ENCODE assay signal across 9 mouse cellular contexts in genomic region chr19:4147782-4148490, GRCm38 (mm10). TPM values are rescaled to one million over a fixed set of nuclear protein-coding genes. Genes with fewer than 3 reads are reported as not detected.
DNase-seq lines count a peak whose midpoint lies in the region; ATAC-seq and TF ChIP-seq lines count a peak whose summit lies in the region.
"Had no signal": no experiment of that assay in that cellular context is flagged by ENCODE, and none has a peak within 500 bp of the region (broad histone marks: within the 10 kb centered on the region; RNA-seq: fewer than 3 reads in every experiment).

No protein-coding gene starts in this region.

- H3K27me3 ChIP-seq in testis, adult 2 months (ENCODE audit: control insufficient read depth, insufficient read depth, low read length) = no peaks in the 10 kb centered on the region
- no peaks in the 10 kb centered on the region for H3K27me3 ChIP-seq in liver, embryonic 11.5 days (replicated peaks; ENCODE audit: control insufficient read depth, insufficient read depth, low read length)

- no peak for TF ChIP-seq CTCF in testis, adult 2 months (IDR thresholded peaks at IDR 0.05; ENCODE audit: control insufficient read depth, insufficient read depth, insufficient replicate concordance, low read depth, low read length)

- no peaks in the 10 kb centered on the region for H3K36me3 ChIP-seq in testis, adult 2 months (ENCODE audit: control insufficient read depth, insufficient read depth, low read length)
- peaks cover 9% of the 10 kb centered on the region; the same call in 1 of the 2 replicates for H3K36me3 ChIP-seq in liver, embryonic 11.5 days (ENCODE audit: control insufficient read depth, insufficient read depth, low read length)

- H3K9ac ChIP-seq in liver, embryonic 11.5 days (ENCODE audit: low read depth, low read length) = 0 out of 2 replicates have a peak overlapping the region, but pooled peaks have one; percentile 42

- peak overlapping the region; percentile 85 for H3K4me3 ChIP-seq in testis, adult 2 months (ENCODE audit: control insufficient read depth, low read depth, low read length)
- peak overlapping the region; percentile 83 for H3K4me3 ChIP-seq in liver, embryonic 11.5 days (ENCODE audit: low read depth, low read length)

- H3K4me2 ChIP-seq in liver, embryonic 11.5 days = peak overlapping the region; percentile 68

- peak; percentile 31 for DNase-seq in cerebellum, adult 11-12 months
- DNase-seq in cerebellum, adult 9-10 months = no peak
- no peak for DNase-seq in testis, postnatal 14 days (ENCODE audit: low spot score)
- no peak for DNase-seq in liver, embryonic 11.5 days (ENCODE audit: low spot score)
- DNase-seq in adrenal gland, adult 2 months = no peak
- DNase-seq in cerebellum, postnatal 25 days = no peak

- no peak; the same call in 1 of the 2 replicates for ATAC-seq in liver, embryonic 11.5 days (replicated peaks; ENCODE audit: low FRiP score)
- no peak for ATAC-seq in inflammation-experienced regulatory T-cells, adult 6 months

- TF ChIP-seq POLR2A in testis, adult 2 months (IDR thresholded peaks at IDR 0.05; ENCODE audit: control insufficient read depth, low read depth, low read length) = no peak

- 40% methylated on average over 9 of the region's 9 CpGs for WGBS in liver, embryonic 11.5 days

- H3K27ac ChIP-seq in testis, adult 2 months (ENCODE audit: control insufficient read depth, insufficient read depth, low read depth, low read length) = 0 out of 2 replicates have a peak overlapping the region, but pooled peaks have one; percentile 9
- H3K27ac ChIP-seq in liver, embryonic 11.5 days (ENCODE audit: low read depth, low read length) = no peak overlapping the region

- peaks cover 17% of the 10 kb centered on the region for H3K4me1 ChIP-seq in testis, adult 2 months (ENCODE audit: control insufficient read depth, insufficient read depth, low read length)
- peaks cover 19% of the 10 kb centered on the region for H3K4me1 ChIP-seq in liver, embryonic 11.5 days (replicated peaks; ENCODE audit: control insufficient read depth, insufficient read depth, low read length)

- no peaks in the 10 kb centered on the region for H3K9me3 ChIP-seq in liver, embryonic 11.5 days (ENCODE audit: control insufficient read depth, low read length)

RNA-seq across cellular contexts. Expression of gene Coro1b, which starts 0.5 kb away (rescaled TPM):
- 87.3 and 97.2 TPM in 2 replicates for polyA plus RNA-seq in testis, adult 2 months (2012; rRNA removed)
- 126 and 132 TPM in 2 replicates for polyA plus RNA-seq in liver, embryonic 11.5 days (2014; fragmentation: Nextera tagmentation; extraction: Ambion mirVana)
- 100 to 1,000 TPM; 154 to 202 TPM for total RNA-seq in adrenal gland, adult 2 months (2021)
- 199 and 225 TPM in 2 replicates for polyA plus RNA-seq in adrenal gland, adult 2 months (2012; rRNA removed)
- polyA plus RNA-seq in inflammation-experienced regulatory T-cells, adult 6 months (2017; shearing (Covaris generic)) = 100 to 1,000 TPM; 228 to 269 (median 241) TPM

RNA-seq across cellular contexts. Expression of gene Cabp4, which starts 4.1 kb away (rescaled TPM):
- polyA plus RNA-seq in testis, adult 2 months (2012; rRNA removed) = 0.16 and 0.29 TPM in 2 replicates
- 0.21 TPM in 1 of 2 replicates, not detected in the other for polyA plus RNA-seq in liver, embryonic 11.5 days (2014; fragmentation: Nextera tagmentation; extraction: Ambion mirVana)
- total RNA-seq in adrenal gland, adult 2 months (2021) = under 1 TPM; 0.29 to 0.69 TPM
- polyA plus RNA-seq in adrenal gland, adult 2 months (2012; rRNA removed) = 0.12 and 0.26 TPM in 2 replicates
- polyA plus RNA-seq in inflammation-experienced regulatory T-cells, adult 6 months (2017; shearing (Covaris generic)) = 1 to 10 TPM in 1 of 3 experiments, under 1 TPM in 2; 0.91 to 1.1 (median 0.97) TPM
- total RNA-seq: megakaryocyte progenitor cell, adult 5-6 weeks had no signal

RNA-seq across cellular contexts. Expression of gene Ptprcap, which starts 5.5 kb away (rescaled TPM):
- 0.65 and 1.0 TPM in 2 replicates for polyA plus RNA-seq in testis, adult 2 months (2012; rRNA removed)
- polyA plus RNA-seq in liver, embryonic 11.5 days (2014; fragmentation: Nextera tagmentation; extraction: Ambion mirVana) = 38.7 and 41.1 TPM in 2 replicates
- 1 to 10 TPM; 2.5 to 5.7 TPM for total RNA-seq in adrenal gland, adult 2 months (2021)
- polyA plus RNA-seq in adrenal gland, adult 2 months (2012; rRNA removed) = 54.9 and 57.6 TPM in 2 replicates
- polyA plus RNA-seq in inflammation-experienced regulatory T-cells, adult 6 months (2017; shearing (Covaris generic)) = 100 to 1,000 TPM; 802 to 889 (median 855) TPM

RNA-seq across cellular contexts. Expression of gene Gpr152, which starts 8.3 kb away (rescaled TPM):
- polyA plus RNA-seq in testis, adult 2 months (2012; rRNA removed) = 0.02 TPM in 1 of 2 replicates, not detected in the other
- not detected in 2 replicates for polyA plus RNA-seq in liver, embryonic 11.5 days (2014; fragmentation: Nextera tagmentation; extraction: Ambion mirVana)
- total RNA-seq in adrenal gland, adult 2 months (2021) = under 1 TPM; 0.09 to 0.17 TPM
- 0.10 and 0.18 TPM in 2 replicates for polyA plus RNA-seq in adrenal gland, adult 2 months (2012; rRNA removed)
- under 1 TPM in 1 of 3 experiments, not detected in 2; 0.22 TPM for polyA plus RNA-seq in inflammation-experienced regulatory T-cells, adult 6 months (2017; shearing (Covaris generic))
- total RNA-seq: megakaryocyte progenitor cell, adult 5-6 weeks had no signal

RNA-seq across cellular contexts. Expression of gene Rps6kb2, which starts 15.2 kb away (rescaled TPM):
- polyA plus RNA-seq in testis, adult 2 months (2012; rRNA removed) = 10.9 and 11.1 TPM in 2 replicates
- 41.0 and 53.5 TPM in 2 replicates for polyA plus RNA-seq in liver, embryonic 11.5 days (2014; fragmentation: Nextera tagmentation; extraction: Ambion mirVana)
- total RNA-seq in adrenal gland, adult 2 months (2021) = 10 to 100 TPM; 27.6 to 39.5 TPM
- 48.3 and 60.8 TPM in 2 replicates for polyA plus RNA-seq in adrenal gland, adult 2 months (2012; rRNA removed)
- polyA plus RNA-seq in inflammation-experienced regulatory T-cells, adult 6 months (2017; shearing (Covaris generic)) = 10 to 100 TPM; 26.3 to 35.3 (median 30.1) TPM

Comparison
In these comparisons a context has a peak if more than half of its experiments do, and no peak if none do; other contexts are left out.
1. RNA of gene Ptprcap, which starts 5.5 kb away (polyA plus RNA-seq): 802 to 889 TPM in inflammation-experienced regulatory T-cells, adult 6 months, 54.9 to 57.6 TPM in adrenal gland, adult 2 months and 38.7 to 41.1 TPM in liver, embryonic 11.5 days; 0.65 to 1.0 TPM in testis, adult 2 months; every median in the first group is over 10 times any median in the second.